Mouse (Mus musculus): ENCODE measurements around the gene Agtr2. TPM values are rescaled to one million over a fixed set of nuclear protein-coding genes. Genes with fewer than 3 reads are reported as not detected.

Gene Agtr2
- 8.2 and 12.0 TPM in 2 replicates for polyA plus RNA-seq (2015; fragmentation: Nextera tagmentation; extraction: Ambion mirVana)

GRCm38 (mm10) chrX:21484414-21484813 lies at the start of gene Agtr2:
TSS of gene Agtr2 (plus strand) at chrX:21484544.

Other genes with a start within 250 kb of the Agtr2 start
- not detected in 2 replicates for gene Slc6a14, start 230.4 kb downstream of the Agtr2 start, polyA plus RNA-seq (2015; fragmentation: Nextera tagmentation; extraction: Ambion mirVana)